Mouse (Mus musculus): ENCODE measurements around the gene Babam2. TPM values are rescaled to one million over a fixed set of nuclear protein-coding genes. Genes with fewer than 3 reads are reported as not detected.
"Not testable (repeated sequence)": the region's sequence is repeated elsewhere in the genome, so short reads cannot be mapped to it uniquely, and the experiment has no call there.

Babam2 gene
- polyA plus RNA-seq, 1 experiment from 2014 or later, result 45.9 TPM

DNA sequence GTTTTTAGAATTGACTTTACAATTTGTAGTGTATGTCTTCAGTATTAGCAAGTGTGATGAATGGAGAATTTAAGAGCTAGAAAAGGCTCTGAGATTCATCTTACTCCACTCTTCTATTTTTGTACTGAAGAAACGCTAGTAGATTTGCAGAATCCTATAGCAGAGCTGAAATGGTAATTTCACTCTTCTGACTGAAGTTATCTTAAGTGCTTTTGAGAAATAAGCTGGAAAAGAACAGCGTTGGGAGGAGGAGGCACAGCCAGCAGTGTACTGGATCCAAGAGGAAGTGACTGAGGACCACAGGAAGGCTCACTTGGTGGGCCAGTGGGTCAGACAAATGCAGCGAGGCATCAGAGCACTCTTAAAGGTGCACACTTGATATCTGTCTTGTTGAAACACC is 90.1 kb downstream of the Babam2 start:
- Histone ChIP-seq H3K9ac (ENCODE audit: low read length) (no peak overlapping the region), H3K4me1 (ENCODE audit: control insufficient read depth, insufficient read depth, low read length) (no peaks in the 10 kb centered on the region), H3K36me3 (ENCODE audit: control insufficient read depth, insufficient read depth, low read length) (no peaks in the 10 kb centered on the region), H3K27ac (ENCODE audit: low read depth, low read length) (no peak overlapping the region), H3K9me3 (ENCODE audit: control insufficient read depth, low read length) (no peaks in the 10 kb centered on the region), H3K4me2 (no peak overlapping the region), H3K27me3 (ENCODE audit: control insufficient read depth, insufficient read depth, low read length) (no peaks in the 10 kb centered on the region), H3K4me3 (ENCODE audit: low read depth, low read length) (no peak overlapping the region)
- no peak for DNase-seq (ENCODE audit: low spot score, missing footprints)
- ATAC-seq (ENCODE audit: low FRiP score), result no peak
- 88% methylated on average over 3 of the region's 3 CpGs for WGBS

DNA sequence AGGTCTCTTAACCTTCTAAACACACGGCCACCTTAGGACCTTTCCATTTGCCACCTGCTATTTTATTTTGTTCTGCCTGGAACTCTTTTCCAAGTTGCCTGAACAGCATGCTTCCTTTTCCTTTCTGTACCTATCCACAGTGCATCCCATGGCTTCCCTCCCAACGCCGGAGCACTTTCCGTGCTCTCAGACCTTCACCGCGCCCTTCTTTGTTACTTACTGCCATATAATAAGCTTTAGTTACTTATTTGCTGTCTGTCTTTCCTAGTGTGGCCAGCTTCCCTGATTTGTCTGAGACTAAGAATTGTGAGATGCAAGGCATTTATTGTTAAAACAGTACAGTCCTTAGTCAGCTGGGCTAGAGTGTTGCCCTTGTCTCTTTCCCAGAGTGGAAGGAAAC is 94.9 kb downstream of the Babam2 start:
- no peaks in the 10 kb centered on the region for H3K27me3 ChIP-seq (ENCODE audit: control insufficient read depth, insufficient read depth, low read length)
- no peaks in the 10 kb centered on the region for H3K36me3 ChIP-seq (ENCODE audit: control insufficient read depth, insufficient read depth, low read length)
- no peak overlapping the region for H3K9ac ChIP-seq (ENCODE audit: low read length)
- no peak overlapping the region for H3K4me2 ChIP-seq
- no peak overlapping the region for H3K27ac ChIP-seq (ENCODE audit: low read depth, low read length)
- WGBS, result 93% methylated on average over 6 of the region's 6 CpGs
- H3K4me1 ChIP-seq (ENCODE audit: control insufficient read depth, insufficient read depth, low read length), result no peaks in the 10 kb centered on the region
- H3K4me3 ChIP-seq (ENCODE audit: low read depth, low read length), result no peak overlapping the region
- ATAC-seq (ENCODE audit: low FRiP score) (no peak), DNase-seq (ENCODE audit: low spot score, missing footprints) (no peak)
- no peaks in the 10 kb centered on the region for H3K9me3 ChIP-seq (ENCODE audit: control insufficient read depth, low read length)

DNA sequence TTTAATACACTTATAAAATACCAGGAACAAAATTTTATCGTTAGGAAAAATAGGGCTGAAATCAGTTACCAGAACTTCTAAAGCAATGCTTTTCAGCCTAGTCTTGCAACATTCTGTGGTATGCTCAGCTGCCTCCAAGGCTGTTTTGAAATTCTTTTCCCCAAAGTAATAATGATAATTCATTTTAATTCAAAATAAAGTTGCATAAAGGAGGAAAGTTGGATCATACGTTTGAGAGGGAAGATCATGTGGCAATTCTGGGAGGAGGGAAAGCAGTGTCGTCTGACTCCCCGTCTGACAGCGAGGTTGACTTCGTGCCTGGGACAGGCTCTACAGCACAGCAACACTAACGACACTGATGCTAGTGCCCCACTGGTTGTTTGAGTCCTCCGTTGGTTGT is 95.4 kb downstream of the Babam2 start:
- DNase-seq (ENCODE audit: low spot score, missing footprints), result no peak
- Histone ChIP-seq H3K36me3 (ENCODE audit: control insufficient read depth, insufficient read depth, low read length) (no peaks in the 10 kb centered on the region), H3K4me1 (ENCODE audit: control insufficient read depth, insufficient read depth, low read length) (no peaks in the 10 kb centered on the region), H3K9ac (ENCODE audit: low read length) (no peak overlapping the region), H3K27ac (ENCODE audit: low read depth, low read length) (no peak overlapping the region), H3K9me3 (ENCODE audit: control insufficient read depth, low read length) (no peaks in the 10 kb centered on the region), H3K27me3 (ENCODE audit: control insufficient read depth, insufficient read depth, low read length) (no peaks in the 10 kb centered on the region), H3K4me3 (ENCODE audit: low read depth, low read length) (no peak overlapping the region), H3K4me2 (no peak overlapping the region)
- 87% methylated on average over 8 of the region's 8 CpGs for WGBS
- no peak for ATAC-seq (ENCODE audit: low FRiP score)

DNA sequence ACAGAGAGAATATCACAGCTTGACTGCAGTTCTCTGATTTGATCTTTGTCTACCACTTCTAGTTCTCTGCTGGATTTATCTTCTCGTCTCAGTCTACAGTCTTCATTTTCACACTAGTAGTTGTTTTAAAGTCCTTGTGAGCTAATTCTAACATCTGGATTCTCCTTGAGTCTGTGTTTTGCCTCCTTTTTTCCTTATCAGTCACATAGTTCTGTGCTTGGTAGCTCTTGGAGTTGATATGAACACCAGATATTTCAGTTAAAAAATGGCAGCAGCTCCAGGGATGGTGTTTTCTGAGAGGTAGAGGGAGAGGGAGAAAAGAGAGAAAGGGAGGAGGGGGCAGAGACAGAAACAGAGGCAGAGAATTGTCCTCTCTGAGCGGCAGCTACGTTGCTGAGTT is 97.9 kb downstream of the Babam2 start:
- no peak for ATAC-seq (ENCODE audit: low FRiP score)

DNA sequence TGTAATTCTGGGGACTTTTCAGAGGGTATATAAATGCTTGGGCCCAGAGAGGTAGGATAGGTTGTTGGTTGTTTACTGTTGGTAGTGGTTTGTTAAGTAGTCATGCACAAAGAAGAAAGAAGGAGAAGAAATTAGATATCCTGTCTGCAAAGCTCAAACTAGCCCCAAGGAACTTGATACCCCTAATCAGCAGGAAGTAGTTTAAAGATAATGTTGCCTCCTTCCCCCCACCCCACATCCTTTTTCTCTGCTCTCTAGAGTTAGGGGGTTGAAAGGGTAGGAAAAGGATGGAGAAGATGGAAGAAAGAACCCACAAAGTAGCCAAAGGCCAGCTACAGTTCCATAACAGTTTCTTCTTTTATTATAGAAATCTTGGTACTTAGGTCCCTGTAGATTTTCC is 99.5 kb downstream of the Babam2 start:
- no peaks in the 10 kb centered on the region for H3K4me1 ChIP-seq (ENCODE audit: control insufficient read depth, insufficient read depth, low read length)
- DNase-seq (ENCODE audit: low spot score, missing footprints), result no peak
- no peaks in the 10 kb centered on the region for H3K36me3 ChIP-seq (ENCODE audit: control insufficient read depth, insufficient read depth, low read length)
- no peak overlapping the region for H3K27ac ChIP-seq (ENCODE audit: low read depth, low read length)
- no peaks in the 10 kb centered on the region for H3K9me3 ChIP-seq (ENCODE audit: control insufficient read depth, low read length)
- no peak overlapping the region for H3K9ac ChIP-seq (ENCODE audit: low read length)
- H3K4me3 ChIP-seq (ENCODE audit: low read depth, low read length), result no peak overlapping the region
- no peak for ATAC-seq (ENCODE audit: low FRiP score)
- H3K4me2 ChIP-seq, result no peak overlapping the region
- no peaks in the 10 kb centered on the region for H3K27me3 ChIP-seq (ENCODE audit: control insufficient read depth, insufficient read depth, low read length)

More for the DNA sequence above, 97.9 kb downstream of the Babam2 start:
- WGBS, result 86% methylated on average over 3 of the region's 3 CpGs
- H3K27ac ChIP-seq (ENCODE audit: low read depth, low read length), result no peak overlapping the region
- H3K4me1 ChIP-seq (ENCODE audit: control insufficient read depth, insufficient read depth, low read length), result no peaks in the 10 kb centered on the region
- no peak overlapping the region for H3K4me3 ChIP-seq (ENCODE audit: low read depth, low read length)
- no peak for DNase-seq (ENCODE audit: low spot score, missing footprints)
- no peaks in the 10 kb centered on the region for H3K27me3 ChIP-seq (ENCODE audit: control insufficient read depth, insufficient read depth, low read length)
- H3K9me3 ChIP-seq (ENCODE audit: control insufficient read depth, low read length), result no peaks in the 10 kb centered on the region
- H3K36me3 ChIP-seq (ENCODE audit: control insufficient read depth, insufficient read depth, low read length), result no peaks in the 10 kb centered on the region
- no peak overlapping the region for H3K9ac ChIP-seq (ENCODE audit: low read length)
- H3K4me2 ChIP-seq, result no peak overlapping the region

DNA sequence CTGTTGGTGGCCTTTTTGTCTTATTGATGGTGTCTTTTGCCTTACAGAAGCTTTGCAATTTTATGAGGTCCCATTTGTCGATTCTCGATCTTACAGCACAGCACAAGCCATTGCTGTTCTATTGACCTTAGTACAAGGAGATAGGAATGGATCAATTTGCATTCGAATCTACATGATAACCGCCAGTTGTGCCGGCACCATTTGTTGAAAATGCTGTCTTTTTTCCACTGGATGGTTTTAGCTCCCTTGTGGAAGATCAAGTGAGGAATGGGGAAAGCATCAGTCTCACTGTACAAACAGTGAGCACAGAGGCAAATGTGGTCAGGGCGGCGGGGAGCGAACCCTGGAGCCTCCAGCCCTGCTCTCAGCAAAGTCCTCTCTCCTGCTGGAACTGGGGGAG is 106.7 kb downstream of the Babam2 start:
- not testable (repeated sequence) for H3K4me1 ChIP-seq (ENCODE audit: control insufficient read depth, insufficient read depth, low read length); H3K27me3 ChIP-seq (ENCODE audit: control insufficient read depth, insufficient read depth, low read length); H3K36me3 ChIP-seq (ENCODE audit: control insufficient read depth, insufficient read depth, low read length); H3K9me3 ChIP-seq (ENCODE audit: control insufficient read depth, low read length); H3K4me2 ChIP-seq; H3K9ac ChIP-seq (ENCODE audit: low read length); ATAC-seq (ENCODE audit: low FRiP score); H3K27ac ChIP-seq (ENCODE audit: low read depth, low read length); DNase-seq (ENCODE audit: low spot score, missing footprints); H3K4me3 ChIP-seq (ENCODE audit: low read depth, low read length)
- WGBS, result 86% methylated on average over 8 of the region's 8 CpGs

DNA sequence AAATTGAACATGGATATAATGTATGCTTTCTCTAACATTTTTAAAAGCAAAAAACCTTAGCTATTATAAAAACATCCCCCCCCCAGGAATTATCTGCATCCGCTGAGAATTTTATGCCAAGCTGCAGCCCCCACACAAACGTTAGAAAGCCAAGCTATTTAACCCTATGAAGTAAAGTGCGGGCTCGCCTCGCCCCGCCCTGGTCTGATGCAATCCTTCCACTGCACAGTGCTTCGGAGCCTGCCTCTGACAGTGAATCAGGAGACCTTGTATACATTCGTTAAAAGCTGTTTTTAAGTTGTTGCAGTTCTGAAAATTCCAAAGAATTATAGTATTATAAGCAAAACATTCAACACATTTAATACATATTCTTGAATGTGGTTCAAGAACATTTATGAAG is 107.3 kb downstream of the Babam2 start:
- Histone ChIP-seq H3K9ac (ENCODE audit: low read length) (no peak overlapping the region), H3K4me2 (no peak overlapping the region), H3K9me3 (ENCODE audit: control insufficient read depth, low read length) (no peaks in the 10 kb centered on the region), H3K36me3 (ENCODE audit: control insufficient read depth, insufficient read depth, low read length) (no peaks in the 10 kb centered on the region), H3K4me1 (ENCODE audit: control insufficient read depth, insufficient read depth, low read length) (no peaks in the 10 kb centered on the region), H3K4me3 (ENCODE audit: low read depth, low read length) (no peak overlapping the region), H3K27ac (ENCODE audit: low read depth, low read length) (no peak overlapping the region), H3K27me3 (ENCODE audit: control insufficient read depth, insufficient read depth, low read length) (no peaks in the 10 kb centered on the region)
- ATAC-seq (ENCODE audit: low FRiP score) (no peak), DNase-seq (ENCODE audit: low spot score, missing footprints) (no peak)
- WGBS, result 69% methylated on average over 8 of the region's 8 CpGs

DNA sequence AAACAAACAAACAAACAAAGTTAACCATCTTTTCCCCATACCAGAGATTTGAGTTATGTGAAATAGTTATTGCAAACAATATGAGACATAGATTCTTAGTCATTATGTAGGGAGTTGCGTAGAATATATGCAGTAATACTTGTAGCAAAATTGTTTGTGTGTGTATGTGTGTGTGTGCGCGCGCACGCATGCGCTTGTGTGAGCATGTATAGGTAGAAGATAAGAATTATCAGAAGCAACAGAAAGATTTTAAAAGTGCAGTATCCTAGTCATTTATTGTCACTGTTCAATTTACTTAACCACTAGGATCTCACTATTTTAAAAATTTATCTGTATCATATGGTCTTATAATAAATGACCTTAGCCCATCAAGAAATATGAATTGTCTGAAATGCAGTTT is 109.8 kb downstream of the Babam2 start:
- Histone ChIP-seq H3K4me2 (no peak overlapping the region), H3K9ac (ENCODE audit: low read length) (no peak overlapping the region), H3K36me3 (ENCODE audit: control insufficient read depth, insufficient read depth, low read length) (no peaks in the 10 kb centered on the region), H3K4me1 (ENCODE audit: control insufficient read depth, insufficient read depth, low read length) (no peaks in the 10 kb centered on the region), H3K9me3 (ENCODE audit: control insufficient read depth, low read length) (no peaks in the 10 kb centered on the region), H3K27me3 (ENCODE audit: control insufficient read depth, insufficient read depth, low read length) (no peaks in the 10 kb centered on the region), H3K27ac (ENCODE audit: low read depth, low read length) (no peak overlapping the region), H3K4me3 (ENCODE audit: low read depth, low read length) (no peak overlapping the region)
- WGBS, result 97% methylated on average over 6 of the region's 6 CpGs
- DNase-seq (ENCODE audit: low spot score, missing footprints), result no peak
- ATAC-seq (ENCODE audit: low FRiP score), result no peak

DNA sequence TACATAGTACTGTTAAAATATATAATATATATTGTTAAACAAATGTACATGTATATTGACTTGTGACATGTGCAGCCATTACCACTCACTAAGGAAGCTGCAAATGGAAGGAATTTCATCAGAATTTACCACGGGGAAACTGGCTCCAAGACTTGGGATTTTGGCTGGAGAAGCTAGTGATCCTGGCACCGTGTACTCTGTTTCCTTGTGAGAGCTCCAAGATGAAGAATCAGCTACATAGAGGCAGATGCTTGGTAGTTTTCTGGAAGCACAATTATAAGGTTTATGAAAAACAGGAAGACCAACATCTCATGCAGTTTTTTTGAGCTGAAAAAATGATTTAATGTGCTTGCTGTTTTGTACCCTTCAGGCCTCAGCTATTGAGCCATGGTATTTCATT is 110.8 kb downstream of the Babam2 start:
- Histone ChIP-seq H3K4me1 (ENCODE audit: control insufficient read depth, insufficient read depth, low read length) (no peaks in the 10 kb centered on the region), H3K9me3 (ENCODE audit: control insufficient read depth, low read length) (no peaks in the 10 kb centered on the region), H3K36me3 (ENCODE audit: control insufficient read depth, insufficient read depth, low read length) (no peaks in the 10 kb centered on the region), H3K9ac (ENCODE audit: low read length) (no peak overlapping the region), H3K4me2 (no peak overlapping the region), H3K27ac (ENCODE audit: low read depth, low read length) (no peak overlapping the region), H3K4me3 (ENCODE audit: low read depth, low read length) (no peak overlapping the region), H3K27me3 (ENCODE audit: control insufficient read depth, insufficient read depth, low read length) (no peaks in the 10 kb centered on the region)
- ATAC-seq (ENCODE audit: low FRiP score) (no peak), DNase-seq (ENCODE audit: low spot score, missing footprints) (no peak)
- WGBS, result 85% methylated on average over 2 of the region's 2 CpGs

Measured in midbrain, embryonic 11.5 days (tissue).